Mouse (Mus musculus) liver, adult 2 months (tissue): ENCODE results near the gene Clptm1l.

Experiments used
- CTCF ChIP-seq: fragments of 200-500 bp; IDR thresholded peaks from 2 replicates; pipeline ENCODE4 v1.5.1; 2011; ENCODE audit warnings: low read depth, low read length, control low read depth
- POLR2A ChIP-seq: fragments of 200-500 bp; IDR thresholded peaks from 2 replicates; pipeline ENCODE4 v1.6.1; 2011; ENCODE audit warnings: low read length, control low read depth; ENCODE audit not compliant: insufficient read depth; ENCODE audit errors: extremely low read depth

DNA sequence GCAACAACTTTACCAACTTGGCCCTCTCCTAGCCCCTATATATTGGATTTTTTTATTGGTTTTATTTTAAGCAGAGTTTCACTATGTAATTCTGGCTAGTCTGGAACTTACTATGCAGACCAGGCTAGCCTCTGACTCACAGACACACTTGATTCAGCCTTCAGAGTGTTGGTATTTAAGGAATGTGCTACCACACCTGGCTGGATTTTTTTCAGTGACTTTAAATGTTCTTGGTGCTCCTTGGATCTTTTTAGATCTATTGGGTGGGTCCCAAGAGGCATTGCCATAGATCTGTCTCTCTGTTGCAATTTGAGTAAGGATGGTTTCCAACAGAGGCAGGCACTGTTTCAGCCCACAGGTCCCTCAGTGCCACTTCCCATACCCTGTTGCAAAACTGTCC is 28.8 kb upstream of the Clptm1l start:
- TF ChIP-seq CTCF: no peak
- no peak for TF ChIP-seq POLR2A
